Mouse (Mus musculus): ENCODE data around the gene Il13. TPM values are rescaled to one million over a fixed set of nuclear protein-coding genes. Genes with fewer than 3 reads are reported as not detected.

Il13 gene
- total RNA-seq, 1 experiment from 2014 or later = not detected

- ATAC-seq (replicated peaks in 1 of 2; ENCODE audit: insufficient read depth in 1 of 2, low FRiP score in 2 of 2, low TSS enrichment in 1 of 2, low read depth in 1 of 2, poor library complexity in 2 of 2, severe bottlenecking in 2 of 2) = no peak
Measured at GRCm38 (mm10) chr11:53615575-53615974, 18.9 kb downstream of the Il13 start.

- ATAC-seq (replicated peaks in 1 of 2; ENCODE audit: insufficient read depth in 1 of 2, low FRiP score in 2 of 2, low TSS enrichment in 1 of 2, low read depth in 1 of 2, poor library complexity in 2 of 2, severe bottlenecking in 2 of 2) = no peak
Measured at GRCm38 (mm10) chr11:53615172-53615571, 19.3 kb downstream of the Il13 start.

- ATAC-seq (replicated peaks in 1 of 2; ENCODE audit: insufficient read depth in 1 of 2, low FRiP score in 2 of 2, low TSS enrichment in 1 of 2, low read depth in 1 of 2, poor library complexity in 2 of 2, severe bottlenecking in 2 of 2) = peak; percentile 23 to 37; a peak in 2 of 4 replicates
Measured at GRCm38 (mm10) chr11:53609672-53610071, 24.8 kb downstream of the Il13 start.

GRCm38 (mm10) chr11:53609231-53609630 is 25.3 kb downstream of the Il13 start:
- ATAC-seq (replicated peaks in 1 of 2; ENCODE audit: insufficient read depth in 1 of 2, low FRiP score in 2 of 2, low TSS enrichment in 1 of 2, low read depth in 1 of 2, poor library complexity in 2 of 2, severe bottlenecking in 2 of 2) = peak; percentile 44 to 46; a peak in 2 of 4 replicates

- peak in 1 of 2 experiments; percentile 21; a peak in 1 of 4 replicates for ATAC-seq (replicated peaks in 1 of 2; ENCODE audit: insufficient read depth in 1 of 2, low FRiP score in 2 of 2, low TSS enrichment in 1 of 2, low read depth in 1 of 2, poor library complexity in 2 of 2, severe bottlenecking in 2 of 2)
Measured at GRCm38 (mm10) chr11:53605609-53606008, 28.9 kb downstream of the Il13 start.

- ATAC-seq (replicated peaks in 1 of 2; ENCODE audit: insufficient read depth in 1 of 2, low FRiP score in 2 of 2, low TSS enrichment in 1 of 2, low read depth in 1 of 2, poor library complexity in 2 of 2, severe bottlenecking in 2 of 2) = no peak
Measured at GRCm38 (mm10) chr11:53604983-53605382, 29.5 kb downstream of the Il13 start.

- ATAC-seq (replicated peaks in 1 of 2; ENCODE audit: insufficient read depth in 1 of 2, low FRiP score in 2 of 2, low TSS enrichment in 1 of 2, low read depth in 1 of 2, poor library complexity in 2 of 2, severe bottlenecking in 2 of 2) = no peak
Measured at GRCm38 (mm10) chr11:53591116-53591515, 43.4 kb downstream of the Il13 start.

- ATAC-seq (replicated peaks in 1 of 2; ENCODE audit: insufficient read depth in 1 of 2, low FRiP score in 2 of 2, low TSS enrichment in 1 of 2, low read depth in 1 of 2, poor library complexity in 2 of 2, severe bottlenecking in 2 of 2) = peak; percentile 72 to 75
Measured at GRCm38 (mm10) chr11:53590368-53590768, 44.1 kb downstream of the Il13 start.

GRCm38 (mm10) chr11:53588279-53588678 is 46.2 kb downstream of the Il13 start:
- no peak for ATAC-seq (replicated peaks in 1 of 2; ENCODE audit: insufficient read depth in 1 of 2, low FRiP score in 2 of 2, low TSS enrichment in 1 of 2, low read depth in 1 of 2, poor library complexity in 2 of 2, severe bottlenecking in 2 of 2)

- ATAC-seq (replicated peaks in 1 of 2; ENCODE audit: insufficient read depth in 1 of 2, low FRiP score in 2 of 2, low TSS enrichment in 1 of 2, low read depth in 1 of 2, poor library complexity in 2 of 2, severe bottlenecking in 2 of 2) = no peak
Measured at GRCm38 (mm10) chr11:53585510-53585909, 49.0 kb downstream of the Il13 start.

- ATAC-seq (replicated peaks in 1 of 2; ENCODE audit: insufficient read depth in 1 of 2, low FRiP score in 2 of 2, low TSS enrichment in 1 of 2, low read depth in 1 of 2, poor library complexity in 2 of 2, severe bottlenecking in 2 of 2) = peak in 1 of 2 experiments; percentile 49; a peak in 2 of 4 replicates
Measured at GRCm38 (mm10) chr11:53584849-53585248, 49.7 kb downstream of the Il13 start.

GRCm38 (mm10) chr11:53583151-53583550 is 51.4 kb downstream of the Il13 start:
- no peak for ATAC-seq (replicated peaks in 1 of 2; ENCODE audit: insufficient read depth in 1 of 2, low FRiP score in 2 of 2, low TSS enrichment in 1 of 2, low read depth in 1 of 2, poor library complexity in 2 of 2, severe bottlenecking in 2 of 2)

Other genes starting within 250 kb of the Il13 start
- not detected in 2 replicates for gene Leap2, start 211.5 kb downstream of the Il13 start, total RNA-seq (2017)
- 39.5 and 52.7 TPM in 2 replicates for gene Uqcrq, start 203.9 kb downstream of the Il13 start, total RNA-seq (2017)
- 0.81 TPM in 1 of 2 replicates, not detected in the other for gene Gdf9, start 203.7 kb downstream of the Il13 start, total RNA-seq (2017)
- gene Gm10447, start 177.6 kb downstream of the Il13 start, total RNA-seq (2017) = not detected in 2 replicates
- gene Shroom1, start 177.5 kb downstream of the Il13 start, total RNA-seq (2017) = 0.69 TPM in 1 of 2 replicates, not detected in the other
- gene Gm9837, start 164.2 kb downstream of the Il13 start, total RNA-seq (2017) = not detected in 2 replicates
- gene Gm9945, start 154.5 kb downstream of the Il13 start, total RNA-seq (2017) = not detected in 2 replicates
- gene Sowaha, start 154.4 kb downstream of the Il13 start, total RNA-seq (2017) = not detected in 2 replicates
- 22.2 and 35.4 TPM in 2 replicates for gene Sept8, start 115.4 kb downstream of the Il13 start, total RNA-seq (2017)
- 24.5 and 33.2 TPM in 2 replicates for gene Kif3a, start 67.3 kb downstream of the Il13 start, total RNA-seq (2017)
- gene Il4, start 16.0 kb downstream of the Il13 start, total RNA-seq (2017) = 2.9 TPM in 1 of 2 replicates, not detected in the other
- gene Rad50, start 72.6 kb upstream of the Il13 start, total RNA-seq (2017) = 86.1 and 112 TPM in 2 replicates
- not detected in 2 replicates for gene Il5, start 86.1 kb upstream of the Il13 start, total RNA-seq (2017)
- 128 and 150 TPM in 2 replicates for gene Irf1, start 135.3 kb upstream of the Il13 start, total RNA-seq (2017)
- 0.50 and 1.0 TPM in 2 replicates for gene Gm17334, start 138.5 kb upstream of the Il13 start, total RNA-seq (2017)
- 10.5 and 15.1 TPM in 2 replicates for gene Gm12216, start 224.6 kb upstream of the Il13 start, total RNA-seq (2017)

Data from hematopoietic stem cell, adult 5-6 weeks (primary cell).